9 mouse cellular contexts compared by ENCODE assay signal in genomic region chr6:87732151-87733011, GRCm38 (mm10). TPM values are rescaled to one million over a fixed set of nuclear protein-coding genes. Genes with fewer than 3 reads are reported as not detected.
DNase-seq lines count a peak whose midpoint lies in the region; ATAC-seq lines count a peak whose summit lies in the region.
"Had no signal": no experiment of that assay in that cellular context is flagged by ENCODE, and none has a peak within 500 bp of the region (broad histone marks: within the 10 kb centered on the region; RNA-seq: fewer than 3 reads in every experiment).

No protein-coding gene starts in this region.

- H3K27me3 ChIP-seq in lung, embryonic 15.5 days, result peaks cover 46% of the 10 kb centered on the region
- H3K27me3 ChIP-seq in embryonic facial prominence, embryonic 14.5 days (replicated peaks; ENCODE audit: control insufficient read depth, insufficient read depth, low read length), result peaks cover 59% of the 10 kb centered on the region
- peaks cover 21% of the 10 kb centered on the region for H3K27me3 ChIP-seq in hindbrain, embryonic 14.5 days (ENCODE audit: control insufficient read depth, insufficient read depth, low read length)

- 4% methylated on average over 51 of the region's 53 CpGs for WGBS in lung, embryonic 15.5 days
- WGBS in embryonic facial prominence, embryonic 14.5 days, result 3% methylated on average over 25 of the region's 53 CpGs
- under 1% methylated on average over 49 of the region's 53 CpGs for WGBS in hindbrain, embryonic 14.5 days

- peak overlapping the region; percentile 56 for H3K4me3 ChIP-seq in lung, embryonic 15.5 days
- H3K4me3 ChIP-seq in embryonic facial prominence, embryonic 14.5 days (ENCODE audit: low read depth, low read length), result peak overlapping the region; percentile 48
- peak overlapping the region; percentile 73 for H3K4me3 ChIP-seq in hindbrain, embryonic 14.5 days (replicated peaks; ENCODE audit: low read length)

- DNase-seq in lung, postnatal 36 days, result no peak
- DNase-seq in embryonic facial prominence, embryonic 14.5 days (ENCODE audit: low spot score), result no peak
- DNase-seq in hindbrain, embryonic 14.5 days (ENCODE audit: low spot score), result peak; percentile 50
- peak; percentile 14 for DNase-seq in mesoderm, embryonic 11.5 days (ENCODE audit: low read depth, low spot score)
- DNase-seq in ovary, postnatal 14 days (ENCODE audit: low spot score), result no peak
- DNase-seq in urinary bladder, postnatal 25 days (ENCODE audit: low spot score), result no peak

- no peak overlapping the region for H3K9ac ChIP-seq in lung, embryonic 15.5 days
- peak overlapping the region; percentile 46; the same call in 1 of the 2 replicates for H3K9ac ChIP-seq in embryonic facial prominence, embryonic 14.5 days (ENCODE audit: low read depth, low read length)
- H3K9ac ChIP-seq in hindbrain, embryonic 14.5 days, result peak overlapping the region; percentile 46

- H3K27ac ChIP-seq in lung, embryonic 15.5 days, result no peak overlapping the region
- H3K27ac ChIP-seq in embryonic facial prominence, embryonic 14.5 days (replicated peaks; ENCODE audit: low read depth, low read length), result no peak overlapping the region
- H3K27ac ChIP-seq in hindbrain, embryonic 14.5 days, result no peak overlapping the region
- H3K27ac ChIP-seq: macrophage had no signal

- H3K9me3 ChIP-seq in lung, embryonic 15.5 days, result no peaks in the 10 kb centered on the region
- no peaks in the 10 kb centered on the region for H3K9me3 ChIP-seq in embryonic facial prominence, embryonic 14.5 days (ENCODE audit: control insufficient read depth, low read length)
- no peaks in the 10 kb centered on the region for H3K9me3 ChIP-seq in hindbrain, embryonic 14.5 days (ENCODE audit: control insufficient read depth, low read length)

- peaks cover 45% of the 10 kb centered on the region for H3K4me1 ChIP-seq in lung, embryonic 15.5 days
- H3K4me1 ChIP-seq in embryonic facial prominence, embryonic 14.5 days (ENCODE audit: control insufficient read depth, insufficient read depth, low read length), result peaks cover 7% of the 10 kb centered on the region; the same call in 1 of the 2 replicates
- H3K4me1 ChIP-seq in hindbrain, embryonic 14.5 days (replicated peaks; ENCODE audit: control insufficient read depth, insufficient read depth, low read length), result peaks cover 22% of the 10 kb centered on the region; the same call in 1 of the 2 replicates

- no peak for ATAC-seq in lung, embryonic 15.5 days (ENCODE audit: borderline replicate concordance, extremely low read depth, low FRiP score, low TSS enrichment)
- no peak for ATAC-seq in embryonic facial prominence, embryonic 14.5 days (ENCODE audit: low read depth)
- no peak for ATAC-seq in hindbrain, embryonic 14.5 days (ENCODE audit: low FRiP score)
- ATAC-seq in CD4-positive, CD25-positive, alpha-beta regulatory T cell, adult 4 months, result no peak

- H3K4me2 ChIP-seq in lung, embryonic 15.5 days, result peak overlapping the region; percentile 90
- H3K4me2 ChIP-seq in embryonic facial prominence, embryonic 14.5 days (ENCODE audit: low read depth, low read length), result peak overlapping the region; percentile 97
- peak overlapping the region; percentile 83 for H3K4me2 ChIP-seq in hindbrain, embryonic 14.5 days (replicated peaks)

- H3K36me3 ChIP-seq in lung, embryonic 15.5 days, result no peaks in the 10 kb centered on the region
- H3K36me3 ChIP-seq in embryonic facial prominence, embryonic 14.5 days (ENCODE audit: control insufficient read depth, insufficient read depth, low read length), result no peaks in the 10 kb centered on the region
- H3K36me3 ChIP-seq in hindbrain, embryonic 14.5 days (replicated peaks; ENCODE audit: control insufficient read depth, insufficient read depth), result no peaks in the 10 kb centered on the region

RNA-seq across cellular contexts. Expression of gene Efcc1, which starts 1.7 kb away (rescaled TPM):
- 5.4 and 6.0 TPM in 2 replicates for polyA plus RNA-seq in lung, embryonic 15.5 days (2015; fragmentation: Nextera tagmentation; extraction: Ambion mirVana)
- 1.5 and 1.9 TPM in 2 replicates for polyA plus RNA-seq in embryonic facial prominence, embryonic 14.5 days (2014; fragmentation: Nextera tagmentation; extraction: Ambion mirVana)
- polyA plus RNA-seq in hindbrain, embryonic 14.5 days (2014; fragmentation: Nextera tagmentation; extraction: Ambion mirVana), result 6.1 and 8.0 TPM in 2 replicates
- under 1 TPM in 1 of 2 experiments, not detected in 1; 0.58 TPM for polyA plus RNA-seq in CD4-positive, CD25-positive, alpha-beta regulatory T cell, adult 4 months (2017; shearing (Covaris generic))
- polyA plus RNA-seq: macrophage had no signal

RNA-seq across cellular contexts. Expression of gene Gp9, which starts 45.5 kb away (rescaled TPM):
- polyA plus RNA-seq in lung, embryonic 15.5 days (2015; fragmentation: Nextera tagmentation; extraction: Ambion mirVana), result 3.9 and 4.7 TPM in 2 replicates
- 1.2 and 1.3 TPM in 2 replicates for polyA plus RNA-seq in embryonic facial prominence, embryonic 14.5 days (2014; fragmentation: Nextera tagmentation; extraction: Ambion mirVana)
- 0.56 and 0.83 TPM in 2 replicates for polyA plus RNA-seq in hindbrain, embryonic 14.5 days (2014; fragmentation: Nextera tagmentation; extraction: Ambion mirVana)
- not detected for polyA plus RNA-seq in CD4-positive, CD25-positive, alpha-beta regulatory T cell, adult 4 months (2017; shearing (Covaris generic))

Comparison
In these comparisons a context has a peak if more than half of its experiments do, and no peak if none do; other contexts are left out.
1. DNase-seq: peak in hindbrain, embryonic 14.5 days (single experiment) and mesoderm, embryonic 11.5 days (single experiment); none in lung, postnatal 36 days (single experiment), embryonic facial prominence, embryonic 14.5 days (single experiment), ovary, postnatal 14 days (single experiment) and urinary bladder, postnatal 25 days (single experiment).
2. Peak in every context shown above with its lines, with median percentiles within 50 percentile points of each other: H3K4me2 ChIP-seq and H3K4me3 ChIP-seq.